Mouse (Mus musculus): ENCODE data around the gene Olfr449.
A peak's percentile ranks its signal among the peaks of the same experiment; 100 is the strongest.

Gene Olfr449

GRCm38 (mm10) chr6:42834084-42834483 lies at the start of gene Olfr449:
Gene Olfr449, plus strand, starts transcription at chr6:42834384.
- DNase-seq (ENCODE audit: low read depth) = no peak

GRCm38 (mm10) chr6:42784793-42785192 lies 49.4 kb upstream of the Olfr449 start, which contains the start of gene Olfr452:
Gene Olfr452, plus strand, starts transcription at chr6:42785093.
- DNase-seq (ENCODE audit: low read depth) = no peak

DNA sequence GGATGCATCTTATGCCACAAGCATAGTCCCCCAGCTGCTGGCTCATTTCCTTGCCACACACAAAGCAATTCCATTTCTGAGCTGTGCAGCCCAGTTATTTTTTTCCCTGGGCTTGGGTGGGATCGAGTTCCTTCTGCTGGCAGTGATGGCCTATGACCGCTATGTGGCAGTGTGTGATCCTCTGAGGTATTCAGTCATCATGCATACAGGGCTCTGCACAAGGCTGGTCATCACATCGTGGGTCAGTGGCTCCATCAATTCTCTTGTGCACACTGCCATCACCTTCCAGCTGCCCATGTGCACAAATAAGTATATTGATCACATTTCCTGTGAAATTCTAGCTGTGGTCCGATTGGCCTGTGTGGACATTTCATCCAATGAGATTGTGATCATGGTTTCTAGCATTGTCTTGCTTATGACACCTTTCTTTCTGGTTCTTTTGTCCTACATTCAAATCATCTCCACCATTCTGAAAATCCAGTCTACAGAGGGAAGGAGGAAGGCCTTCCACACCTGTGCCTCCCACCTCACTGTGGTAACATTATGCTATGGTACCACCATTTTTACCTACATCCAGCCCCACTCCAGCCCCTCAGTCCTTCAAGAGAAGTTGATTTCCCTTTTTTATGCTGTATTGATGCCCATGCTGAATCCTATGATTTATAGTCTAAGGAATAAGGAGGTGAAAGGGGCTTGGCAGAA lies 43.8 kb upstream of the Olfr449 start:
- no peak for DNase-seq (ENCODE audit: low read depth)

GRCm38 (mm10) chr6:42790949-42791556 lies 43.1 kb upstream of the Olfr449 start:
- no peak for DNase-seq (ENCODE audit: low read depth)

GRCm38 (mm10) chr6:42794982-42795381 lies 39.2 kb upstream of the Olfr449 start:
- no peak for DNase-seq (ENCODE audit: low read depth)

DNA sequence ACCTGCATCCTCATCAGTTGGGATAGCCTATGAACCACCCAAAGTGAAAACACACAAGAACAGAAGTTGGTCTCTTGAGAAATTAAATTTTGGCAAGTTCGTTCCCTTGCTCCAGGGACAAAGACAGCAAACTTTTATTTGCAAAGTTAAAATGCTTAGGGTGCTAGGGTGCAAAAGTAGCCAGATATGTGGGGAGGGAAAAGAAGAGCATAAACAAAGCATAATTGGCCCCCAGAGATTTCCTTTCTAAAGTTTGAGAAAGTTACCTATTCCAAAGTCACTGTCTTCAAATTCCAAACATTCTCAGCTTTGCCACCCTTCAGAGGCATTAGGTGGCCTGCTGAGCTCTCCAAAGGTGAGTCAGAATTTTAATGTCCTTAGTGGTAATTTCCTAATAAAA lies 22.5 kb upstream of the Olfr449 start, which contains the start of gene Olfr450:
Olfr450 (plus strand) TSS at position 301 of the 400 bp plus-strand sequence.
- DNase-seq (ENCODE audit: low read depth) = no peak

- peak; percentile 40 for DNase-seq (ENCODE audit: low read depth)
Observed at GRCm38 (mm10) chr6:42860222-42860819, 26.1 kb downstream of the Olfr449 start.

DNA sequence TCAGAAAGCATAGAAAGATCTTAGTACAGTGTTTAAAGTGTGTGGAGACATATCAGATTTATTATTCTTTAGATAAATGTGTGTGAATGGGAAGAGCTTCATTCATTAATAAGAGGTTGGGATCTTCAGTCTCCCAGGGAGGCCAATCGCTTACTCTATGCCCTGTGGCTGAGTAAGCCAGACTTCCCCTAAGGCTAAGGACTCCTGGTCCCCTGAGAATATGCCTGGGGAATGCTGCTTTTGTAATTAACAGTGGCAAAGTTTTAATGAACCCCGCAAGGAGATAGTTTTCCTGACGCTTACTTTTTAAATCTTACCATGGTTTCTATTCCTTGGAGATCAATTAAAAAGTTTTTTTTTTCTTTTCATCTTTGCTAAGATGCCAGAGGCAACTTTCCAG lies 35.5 kb downstream of the Olfr449 start:
- no peak for DNase-seq (ENCODE audit: low read depth)

DNA sequence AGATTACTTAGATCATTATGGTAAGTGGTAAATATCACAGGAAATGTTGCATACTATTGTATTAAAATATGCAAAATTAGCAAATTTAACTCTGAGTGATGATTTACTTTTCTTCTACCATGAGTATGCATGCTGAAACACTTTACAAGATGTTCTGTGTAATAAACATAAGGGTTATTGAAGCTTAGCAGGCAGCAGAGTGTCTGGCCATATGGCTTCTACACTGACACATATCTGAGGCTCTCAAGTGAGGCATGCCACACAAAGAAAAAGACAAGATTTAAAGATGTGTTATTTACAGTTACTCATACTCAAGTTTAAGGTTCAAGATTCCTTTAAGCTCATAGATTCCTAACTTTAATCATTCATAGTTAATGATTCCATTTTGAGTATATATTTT lies 42.1 kb downstream of the Olfr449 start:
- DNase-seq (ENCODE audit: low read depth) = no peak
